Mouse (Mus musculus) cerebellum, adult 11 months (tissue): ENCODE results near the gene Rhox4e.
"Not testable (repeated sequence)": the region's sequence is repeated elsewhere in the genome, so short reads cannot be mapped to it uniquely, and the experiment has no call there.

Experiments
- DNase-seq: peaks from one replicate; pipeline ENCODE4 v3.0.0; 2022

Gene Rhox4e

GRCm38 (mm10) chrX:37557112-37557511, at the start of gene Rhox4e:
Gene Rhox4e (plus strand): TSS chrX:37557412.
- DNase-seq = not testable (repeated sequence)

- DNase-seq = not testable (repeated sequence)
Measured at GRCm38 (mm10) chrX:37514059-37514458, 43.2 kb upstream of the Rhox4e start, which contains the start of gene Rhox4d. Gene Rhox4d (plus strand): TSS chrX:37514359.

GRCm38 (mm10) chrX:37530152-37530551, 27.1 kb upstream of the Rhox4e start, which contains the start of gene Rhox2e:
Gene Rhox2e (plus strand): TSS chrX:37530452.
- DNase-seq = not testable (repeated sequence)

GRCm38 (mm10) chrX:37541719-37542118, 15.5 kb upstream of the Rhox4e start, which contains the start of gene Rhox3e:
Gene Rhox3e (plus strand): TSS chrX:37542019.
- not testable (repeated sequence) for DNase-seq

GRCm38 (mm10) chrX:37571105-37571504, 13.9 kb downstream of the Rhox4e start, which contains the start of gene Rhox2f:
Gene Rhox2f (plus strand): TSS chrX:37571405.
- not testable (repeated sequence) for DNase-seq

GRCm38 (mm10) chrX:37572638-37573037, 15.4 kb downstream of the Rhox4e start:
- not testable (repeated sequence) for DNase-seq

GRCm38 (mm10) chrX:37580692-37581091, 23.5 kb downstream of the Rhox4e start, which contains the start of gene Rhox3f:
Gene Rhox3f (plus strand): TSS chrX:37580992.
- DNase-seq = not testable (repeated sequence)

- not testable (repeated sequence) for DNase-seq
Measured at GRCm38 (mm10) chrX:37607604-37608003, 50.4 kb downstream of the Rhox4e start, which contains the start of gene Rhox4f. Gene Rhox4f (minus strand): TSS chrX:37607704.
